Mouse (Mus musculus): ENCODE measurements around the gene Gm30302. TPM values are rescaled to one million over a fixed set of nuclear protein-coding genes. Genes with fewer than 3 reads are reported as not detected.

The Gm30302 gene
- polyA plus RNA-seq (2016; fragmentation: Nextera tagmentation; extraction: Ambion mirVana) = 0.13 TPM in 1 of 2 replicates, not detected in the other

GRCm38 (mm10) chr13:49798901-49799300 lies at the start of gene Gm30302:
Gene Gm30302, minus strand, starts transcription at chr13:49799001.
- H3K27ac ChIP-seq = no peak within 1 kb of the TSS
- WGBS = 95% methylated on average over 1 of the region's 1 CpGs
- ATAC-seq (ENCODE audit: low FRiP score, low read depth) = no peak
- no peak within 1 kb of the TSS for H3K4me2 ChIP-seq (replicated peaks)
- no peak within 1 kb of the TSS for H3K9ac ChIP-seq
- H3K36me3 ChIP-seq = no peaks in the 10 kb centered on the region
- H3K9me3 ChIP-seq = 0 out of 2 replicates have a peak, but pooled peaks cover 5% of the 10 kb centered on the region
- no peaks in the 10 kb centered on the region for H3K4me1 ChIP-seq
- H3K4me3 ChIP-seq = no peak within 1 kb of the TSS
- no peaks in the 10 kb centered on the region for H3K27me3 ChIP-seq (replicated peaks)

DNA sequence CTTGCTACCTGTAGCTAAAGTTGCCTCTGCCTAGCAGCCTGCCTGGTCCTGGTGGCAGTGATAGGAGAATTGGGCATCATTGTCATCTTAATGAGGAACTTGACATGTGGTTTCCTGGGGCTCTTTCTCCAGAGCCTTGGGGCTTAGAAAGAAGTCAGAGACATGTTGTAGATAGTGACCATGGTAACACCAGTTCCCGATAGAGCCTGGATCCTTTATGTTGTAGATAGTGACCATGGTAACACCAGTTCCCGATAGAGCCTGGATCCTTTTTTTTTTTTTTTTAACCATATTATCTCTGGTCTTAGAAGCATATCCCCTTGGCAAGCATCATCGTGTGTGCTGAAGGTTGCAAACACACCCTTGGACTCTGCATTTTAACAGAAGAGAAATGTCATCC lies 48.0 kb upstream of the Gm30302 start:
- no peak overlapping the region for H3K4me2 ChIP-seq (replicated peaks)
- ATAC-seq (ENCODE audit: low FRiP score, low read depth) = no peak
- no peaks in the 10 kb centered on the region for H3K4me1 ChIP-seq
- H3K9ac ChIP-seq = no peak overlapping the region
- no peak overlapping the region for H3K4me3 ChIP-seq
- no peak overlapping the region for H3K27ac ChIP-seq
- no peaks in the 10 kb centered on the region for H3K27me3 ChIP-seq (replicated peaks)
- H3K36me3 ChIP-seq = no peaks in the 10 kb centered on the region
- 0 out of 2 replicates have a peak, but pooled peaks cover 9% of the 10 kb centered on the region for H3K9me3 ChIP-seq
- 94% methylated on average over 3 of the region's 3 CpGs for WGBS

DNA sequence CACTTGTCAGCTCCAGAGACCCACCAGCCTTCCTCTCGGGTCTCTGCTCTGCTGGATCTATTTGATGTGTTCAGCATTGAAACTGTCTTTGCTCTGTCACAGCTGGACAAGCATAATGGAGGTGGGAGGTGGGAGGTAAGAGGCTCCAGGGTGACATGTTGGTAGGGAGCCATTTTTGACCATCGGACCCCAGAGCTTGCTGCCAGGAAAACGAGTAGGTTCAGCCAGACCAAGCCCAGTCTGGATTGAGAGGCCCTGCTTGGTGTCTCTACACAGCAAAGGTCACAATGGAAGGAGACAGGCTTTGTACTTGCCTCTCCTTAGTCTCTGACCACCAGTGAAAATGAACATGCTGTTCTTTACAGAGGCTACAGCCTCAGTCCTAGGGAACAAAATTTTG lies 47.3 kb upstream of the Gm30302 start:
- Histone ChIP-seq H3K9me3 (peaks cover 14% of the 10 kb centered on the region; the same call in 1 of the 2 replicates), H3K4me1 (no peaks in the 10 kb centered on the region), H3K36me3 (no peaks in the 10 kb centered on the region), H3K9ac (no peak overlapping the region), H3K27me3 (replicated peaks) (no peaks in the 10 kb centered on the region), H3K4me3 (no peak overlapping the region), H3K27ac (no peak overlapping the region), H3K4me2 (replicated peaks) (no peak overlapping the region)
- no peak for ATAC-seq (ENCODE audit: low FRiP score, low read depth)
- 80% methylated on average over 3 of the region's 3 CpGs for WGBS

DNA sequence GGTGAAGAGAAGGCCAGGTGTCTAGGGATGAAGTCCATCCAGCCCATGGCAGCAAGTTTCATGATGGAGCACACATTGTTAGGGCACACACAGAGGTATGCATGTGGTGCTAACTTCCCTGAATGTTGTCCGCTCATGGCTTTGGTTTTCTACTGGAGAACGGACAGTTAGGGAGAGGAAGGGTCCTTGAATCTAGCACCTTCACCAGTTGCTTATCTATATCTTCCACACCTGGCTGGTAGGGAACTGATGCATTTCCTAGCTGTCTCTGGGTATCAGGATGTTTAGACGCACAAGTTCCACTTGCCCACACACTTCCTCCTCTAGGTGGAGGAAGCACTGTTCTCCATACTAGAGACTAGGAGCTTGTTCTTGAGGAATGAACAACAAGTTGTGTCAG lies 46.9 kb upstream of the Gm30302 start:
- Histone ChIP-seq H3K9me3 (peaks cover 17% of the 10 kb centered on the region; the same call in 1 of the 2 replicates), H3K4me1 (no peaks in the 10 kb centered on the region), H3K27me3 (replicated peaks) (no peaks in the 10 kb centered on the region), H3K9ac (no peak overlapping the region), H3K4me3 (no peak overlapping the region), H3K27ac (no peak overlapping the region), H3K36me3 (no peaks in the 10 kb centered on the region), H3K4me2 (replicated peaks) (no peak overlapping the region)
- ATAC-seq (ENCODE audit: low FRiP score, low read depth) = no peak
- 93% methylated on average over 3 of the region's 3 CpGs for WGBS

- H3K4me2 ChIP-seq (replicated peaks) = no peak overlapping the region
- H3K4me3 ChIP-seq = no peak overlapping the region
- H3K36me3 ChIP-seq = no peaks in the 10 kb centered on the region
- H3K27ac ChIP-seq = no peak overlapping the region
- peaks cover 17% of the 10 kb centered on the region; the same call in 1 of the 2 replicates for H3K9me3 ChIP-seq
- H3K4me1 ChIP-seq = no peaks in the 10 kb centered on the region
- WGBS = 87% methylated on average over 5 of the region's 5 CpGs
- no peaks in the 10 kb centered on the region for H3K27me3 ChIP-seq (replicated peaks)
- H3K9ac ChIP-seq = no peak overlapping the region
- ATAC-seq (ENCODE audit: low FRiP score, low read depth) = no peak
These were observed 45.3 kb upstream of the Gm30302 start for GRCm38 (mm10) chr13:49844071-49844470.

- H3K27me3 ChIP-seq (replicated peaks) = no peaks in the 10 kb centered on the region
- no peak overlapping the region for H3K4me2 ChIP-seq (replicated peaks)
- no peak overlapping the region for H3K9ac ChIP-seq
- H3K4me1 ChIP-seq = no peaks in the 10 kb centered on the region
- ATAC-seq (ENCODE audit: low FRiP score, low read depth) = no peak
- H3K4me3 ChIP-seq = no peak overlapping the region
- no peak overlapping the region for H3K27ac ChIP-seq
- peaks cover 17% of the 10 kb centered on the region; the same call in 1 of the 2 replicates for H3K9me3 ChIP-seq
- no peaks in the 10 kb centered on the region for H3K36me3 ChIP-seq
These were observed 42.4 kb upstream of the Gm30302 start for GRCm38 (mm10) chr13:49841186-49841585.

- H3K9ac ChIP-seq = no peak overlapping the region
- H3K27me3 ChIP-seq (replicated peaks) = no peaks in the 10 kb centered on the region
- H3K9me3 ChIP-seq = no peaks in the 10 kb centered on the region
- no peak for ATAC-seq (ENCODE audit: low FRiP score, low read depth)
- no peak overlapping the region for H3K4me2 ChIP-seq (replicated peaks)
- no peaks in the 10 kb centered on the region for H3K36me3 ChIP-seq
- H3K4me1 ChIP-seq = no peaks in the 10 kb centered on the region
- WGBS = 75% methylated on average over 3 of the region's 3 CpGs
- no peak overlapping the region for H3K4me3 ChIP-seq
- H3K27ac ChIP-seq = no peak overlapping the region
These were observed 31.6 kb upstream of the Gm30302 start for GRCm38 (mm10) chr13:49830355-49830754.

DNA sequence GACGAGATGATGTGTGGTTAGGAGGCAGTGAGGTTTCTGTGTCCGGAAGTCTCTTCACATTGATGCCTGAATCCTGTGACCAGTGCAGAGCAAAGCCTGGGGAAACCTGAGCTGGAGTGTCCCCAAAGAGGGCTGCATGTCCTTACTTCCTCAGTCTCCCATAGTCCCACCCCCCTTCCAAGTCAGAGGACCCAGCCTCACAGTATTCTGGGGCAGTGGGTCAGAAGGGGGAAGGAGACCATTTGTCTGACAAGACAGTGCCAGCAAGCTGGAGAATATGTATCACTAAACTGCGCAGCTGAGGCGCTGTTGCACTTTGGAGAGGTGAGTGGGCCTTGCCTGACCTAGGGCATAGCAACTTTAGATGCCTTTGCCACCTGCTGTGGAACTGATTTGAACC lies 26.5 kb upstream of the Gm30302 start:
- ATAC-seq (ENCODE audit: low FRiP score, low read depth) = no peak
- no peak overlapping the region for H3K4me2 ChIP-seq (replicated peaks)
- no peaks in the 10 kb centered on the region for H3K9me3 ChIP-seq
- H3K4me3 ChIP-seq = no peak overlapping the region
- no peaks in the 10 kb centered on the region for H3K27me3 ChIP-seq (replicated peaks)
- H3K36me3 ChIP-seq = no peaks in the 10 kb centered on the region
- 87% methylated on average over 4 of the region's 4 CpGs for WGBS
- H3K4me1 ChIP-seq = no peaks in the 10 kb centered on the region
- H3K9ac ChIP-seq = no peak overlapping the region
- H3K27ac ChIP-seq = no peak overlapping the region

GRCm38 (mm10) chr13:49814958-49815357 lies 16.2 kb upstream of the Gm30302 start:
- Histone ChIP-seq H3K9ac (no peak overlapping the region), H3K36me3 (no peaks in the 10 kb centered on the region)
- WGBS = 92% methylated on average over 3 of the region's 3 CpGs

GRCm38 (mm10) chr13:49814420-49814819 lies 15.6 kb upstream of the Gm30302 start:
- Histone ChIP-seq H3K27ac (no peak overlapping the region), H3K9me3 (peaks cover 16% of the 10 kb centered on the region; the same call in 1 of the 2 replicates), H3K4me1 (no peaks in the 10 kb centered on the region), H3K9ac (no peak overlapping the region), H3K4me2 (replicated peaks) (no peak overlapping the region), H3K4me3 (no peak overlapping the region), H3K27me3 (replicated peaks) (no peaks in the 10 kb centered on the region), H3K36me3 (no peaks in the 10 kb centered on the region)
- WGBS = 91% methylated on average over 4 of the region's 4 CpGs
- ATAC-seq (ENCODE audit: low FRiP score, low read depth) = no peak

More at GRCm38 (mm10) chr13:49814958-49815357, 16.2 kb upstream of the Gm30302 start:
- Histone ChIP-seq H3K4me2 (replicated peaks) (no peak overlapping the region), H3K4me3 (no peak overlapping the region), H3K9me3 (peaks cover 16% of the 10 kb centered on the region; the same call in 1 of the 2 replicates), H3K27me3 (replicated peaks) (no peaks in the 10 kb centered on the region), H3K4me1 (no peaks in the 10 kb centered on the region), H3K27ac (no peak overlapping the region)
- no peak for ATAC-seq (ENCODE audit: low FRiP score, low read depth)

- Histone ChIP-seq H3K4me1 (no peaks in the 10 kb centered on the region), H3K27me3 (replicated peaks) (no peaks in the 10 kb centered on the region), H3K4me3 (no peak overlapping the region), H3K4me2 (replicated peaks) (no peak overlapping the region), H3K36me3 (no peaks in the 10 kb centered on the region), H3K9me3 (0 out of 2 replicates have a peak, but pooled peaks cover 5% of the 10 kb centered on the region), H3K27ac (no peak overlapping the region), H3K9ac (no peak overlapping the region)
- WGBS = 90% methylated on average over 1 of the region's 1 CpGs
- no peak for ATAC-seq (ENCODE audit: low FRiP score, low read depth)
These were observed 8.3 kb upstream of the Gm30302 start for GRCm38 (mm10) chr13:49807146-49807545.

GRCm38 (mm10) chr13:49788563-49789393 lies 10.0 kb downstream of the Gm30302 start:
- Histone ChIP-seq H3K27me3 (replicated peaks) (no peaks in the 10 kb centered on the region), H3K36me3 (no peaks in the 10 kb centered on the region), H3K4me1 (no peaks in the 10 kb centered on the region), H3K9ac (no peak overlapping the region), H3K4me3 (no peak overlapping the region), H3K27ac (no peak overlapping the region), H3K4me2 (replicated peaks) (no peak overlapping the region), H3K9me3 (no peaks in the 10 kb centered on the region)
- no peak for ATAC-seq (ENCODE audit: low FRiP score, low read depth)
- WGBS = 56% methylated on average over 5 of the region's 5 CpGs

- Histone ChIP-seq H3K36me3 (no peaks in the 10 kb centered on the region), H3K4me3 (no peak overlapping the region), H3K9ac (no peak overlapping the region), H3K27ac (no peak overlapping the region), H3K27me3 (replicated peaks) (no peaks in the 10 kb centered on the region), H3K4me1 (no peaks in the 10 kb centered on the region), H3K4me2 (replicated peaks) (no peak overlapping the region), H3K9me3 (no peaks in the 10 kb centered on the region)
- 85% methylated on average over 3 of the region's 3 CpGs for WGBS
- no peak for ATAC-seq (ENCODE audit: low FRiP score, low read depth)
These were observed 14.9 kb downstream of the Gm30302 start for GRCm38 (mm10) chr13:49783899-49784298.

Data from neural tube, embryonic 12.5 days (tissue).